Mouse (Mus musculus) kidney, postnatal 36 days (tissue): ENCODE results near the gene Vps53.

Experiments used
- DNase-seq, 2 experiments: peaks; one replicate each; pipeline ENCODE4 v3.0.0; 2021 to 2022; ENCODE audit warnings: mixed read lengths in 2 of 2

Gene Vps53

GRCm38 (mm10) chr11:76050967-76051512 lies 128.4 kb downstream of the Vps53 start:
- no peak for DNase-seq

- no peak for DNase-seq
These were observed 128.9 kb downstream of the Vps53 start for GRCm38 (mm10) chr11:76050509-76050908.

GRCm38 (mm10) chr11:76045367-76045766 lies 134.1 kb downstream of the Vps53 start:
- DNase-seq = no peak

- DNase-seq = no peak
These were observed 135.0 kb downstream of the Vps53 start for GRCm38 (mm10) chr11:76044468-76044867.

- peak; percentile 52 to 60 for DNase-seq
These were observed 136.6 kb downstream of the Vps53 start for GRCm38 (mm10) chr11:76042882-76043281.

GRCm38 (mm10) chr11:76042041-76042638 lies 137.3 kb downstream of the Vps53 start:
- no peak for DNase-seq

GRCm38 (mm10) chr11:76040761-76041376 lies 138.6 kb downstream of the Vps53 start:
- DNase-seq = peak; percentile 33 to 42

GRCm38 (mm10) chr11:76040106-76040505 lies 139.3 kb downstream of the Vps53 start:
- DNase-seq = no peak

GRCm38 (mm10) chr11:76039271-76040053 lies 140.0 kb downstream of the Vps53 start:
- no peak for DNase-seq

- DNase-seq = peak in 1 of 2 experiments; percentile 41
These were observed 141.7 kb downstream of the Vps53 start for GRCm38 (mm10) chr11:76037581-76038294.

- no peak for DNase-seq
These were observed 144.3 kb downstream of the Vps53 start for GRCm38 (mm10) chr11:76035182-76035581.

GRCm38 (mm10) chr11:76033836-76034235 lies 145.6 kb downstream of the Vps53 start:
- DNase-seq = no peak

- no peak for DNase-seq
These were observed 146.1 kb downstream of the Vps53 start for GRCm38 (mm10) chr11:76033359-76033758.

- DNase-seq = peak in 1 of 2 experiments; percentile 51
These were observed 151.4 kb downstream of the Vps53 start for GRCm38 (mm10) chr11:76028072-76028465.

- DNase-seq = peak; percentile 89 to 97
These were observed 152.0 kb downstream of the Vps53 start, which contains the start of gene Rflnb for GRCm38 (mm10) chr11:76027139-76028071. Gene Rflnb (minus strand): TSS chr11:76027782.

GRCm38 (mm10) chr11:76026527-76027138 lies 152.8 kb downstream of the Vps53 start:
- DNase-seq = no peak

- DNase-seq = no peak
These were observed 154.3 kb downstream of the Vps53 start for GRCm38 (mm10) chr11:76025080-76025583.

- no peak for DNase-seq
These were observed 158.5 kb downstream of the Vps53 start for GRCm38 (mm10) chr11:76020916-76021315.

- DNase-seq = no peak
These were observed 159.6 kb downstream of the Vps53 start for GRCm38 (mm10) chr11:76019879-76020278.

- DNase-seq = no peak
These were observed 163.6 kb downstream of the Vps53 start for GRCm38 (mm10) chr11:76015814-76016213.

GRCm38 (mm10) chr11:76015251-76015650 lies 164.2 kb downstream of the Vps53 start:
- DNase-seq = no peak
